Mouse (Mus musculus): ENCODE data around the gene Nog. TPM values are rescaled to one million over a fixed set of nuclear protein-coding genes. Genes with fewer than 3 reads are reported as not detected.

Nog gene
- polyA plus RNA-seq, 1 experiment from 2014 or later = 11.1 TPM

GRCm38 (mm10) chr11:89265080-89265479 lies 37.1 kb downstream of the Nog start:
- H3K4me3 ChIP-seq (replicated peaks) = no peak overlapping the region
- no peak overlapping the region for H3K4me2 ChIP-seq
- H3K9me3 ChIP-seq = no peaks in the 10 kb centered on the region
- 80% methylated on average over 4 of the region's 4 CpGs for WGBS
- no peak overlapping the region for H3K9ac ChIP-seq (replicated peaks)
- H3K36me3 ChIP-seq = no peaks in the 10 kb centered on the region
- no peak overlapping the region for H3K27ac ChIP-seq
- peaks cover 5% of the 10 kb centered on the region; the same call in 1 of the 2 replicates for H3K27me3 ChIP-seq
- no peak for ATAC-seq (ENCODE audit: insufficient number of reproducible peaks, insufficient read depth, low FRiP score, low TSS enrichment, low read depth)
- H3K4me1 ChIP-seq (replicated peaks) = peaks cover 13% of the 10 kb centered on the region

GRCm38 (mm10) chr11:89259338-89259915 lies 42.7 kb downstream of the Nog start:
- peaks cover 10% of the 10 kb centered on the region for H3K4me1 ChIP-seq (replicated peaks)
- no peaks in the 10 kb centered on the region for H3K36me3 ChIP-seq
- H3K27me3 ChIP-seq = peaks cover 5% of the 10 kb centered on the region; the same call in 1 of the 2 replicates
- no peak overlapping the region for H3K27ac ChIP-seq
- no peaks in the 10 kb centered on the region for H3K9me3 ChIP-seq
- H3K4me3 ChIP-seq (replicated peaks) = no peak overlapping the region
- H3K9ac ChIP-seq (replicated peaks) = no peak overlapping the region
- WGBS = 89% methylated on average over 7 of the region's 7 CpGs
- no peak overlapping the region for H3K4me2 ChIP-seq
- ATAC-seq (ENCODE audit: insufficient number of reproducible peaks, insufficient read depth, low FRiP score, low TSS enrichment, low read depth) = no peak

DNA sequence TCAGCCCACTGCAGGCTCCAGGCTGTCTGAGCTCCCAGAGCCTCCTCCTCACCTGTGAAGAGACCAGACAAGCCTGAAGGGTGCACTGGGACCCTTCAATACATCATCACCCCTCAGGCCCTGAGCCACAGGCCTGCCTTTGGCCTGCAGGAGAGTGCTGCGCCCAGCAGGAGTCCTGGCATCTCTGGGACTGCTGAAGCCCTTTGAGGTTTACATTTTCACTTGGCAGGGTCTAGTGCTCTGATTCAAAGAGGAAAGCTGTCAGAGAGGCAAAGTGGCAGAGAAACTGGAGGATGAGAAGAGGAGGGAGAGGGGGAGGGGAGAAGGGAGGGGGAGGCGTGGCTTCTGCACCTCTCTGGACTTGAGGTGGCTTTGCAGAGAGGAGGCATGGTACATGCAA lies 44.2 kb downstream of the Nog start:
- Histone ChIP-seq H3K4me1 (replicated peaks) (no peaks in the 10 kb centered on the region), H3K27me3 (peaks cover 5% of the 10 kb centered on the region; the same call in 1 of the 2 replicates), H3K27ac (no peak overlapping the region), H3K4me3 (replicated peaks) (no peak overlapping the region), H3K36me3 (no peaks in the 10 kb centered on the region), H3K9ac (replicated peaks) (no peak overlapping the region), H3K4me2 (no peak overlapping the region), H3K9me3 (no peaks in the 10 kb centered on the region)
- 51% methylated on average over 2 of the region's 2 CpGs for WGBS
- ATAC-seq (ENCODE audit: insufficient number of reproducible peaks, insufficient read depth, low FRiP score, low TSS enrichment, low read depth) = no peak

DNA sequence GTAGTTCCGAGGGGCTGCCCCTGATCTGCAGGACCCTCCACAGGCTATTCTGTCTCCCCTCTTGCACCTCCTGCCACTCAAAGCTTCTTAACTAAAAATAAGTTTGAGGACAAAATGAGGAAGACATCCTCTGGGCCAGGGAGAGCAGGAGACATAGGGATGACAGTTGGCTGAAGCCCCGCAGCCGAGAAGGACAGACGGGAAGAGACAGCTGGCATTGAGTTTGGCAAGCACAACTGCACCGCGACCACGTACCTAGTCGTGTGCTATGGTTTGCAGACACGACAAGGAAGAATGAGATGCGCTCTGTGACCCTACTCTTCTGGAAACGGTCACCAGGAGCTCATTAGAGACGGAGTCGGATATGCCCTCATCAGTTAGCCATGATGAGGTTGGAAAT lies 48.2 kb downstream of the Nog start:
- Histone ChIP-seq H3K27me3 (no peaks in the 10 kb centered on the region), H3K4me1 (replicated peaks) (no peaks in the 10 kb centered on the region), H3K4me3 (replicated peaks) (no peak overlapping the region), H3K27ac (no peak overlapping the region), H3K9me3 (no peaks in the 10 kb centered on the region), H3K4me2 (no peak overlapping the region), H3K36me3 (no peaks in the 10 kb centered on the region), H3K9ac (replicated peaks) (no peak overlapping the region)
- WGBS = 90% methylated on average over 13 of the region's 13 CpGs
- ATAC-seq (ENCODE audit: insufficient number of reproducible peaks, insufficient read depth, low FRiP score, low TSS enrichment, low read depth) = no peak

Other genes with a start within 250 kb of the Nog start
- 5.5 and 6.6 TPM in 2 replicates for gene Dgke, start 235.5 kb downstream of the Nog start, polyA plus RNA-seq (2016; fragmentation: Nextera tagmentation; extraction: Ambion mirVana)
- 0.73 and 0.83 TPM in 2 replicates for gene Gm525, start 228.5 kb downstream of the Nog start, polyA plus RNA-seq (2016; fragmentation: Nextera tagmentation; extraction: Ambion mirVana)

Data from limb, embryonic 12.5 days (tissue).